Mouse (Mus musculus): ENCODE results near the gene Pfkm.

DNA sequence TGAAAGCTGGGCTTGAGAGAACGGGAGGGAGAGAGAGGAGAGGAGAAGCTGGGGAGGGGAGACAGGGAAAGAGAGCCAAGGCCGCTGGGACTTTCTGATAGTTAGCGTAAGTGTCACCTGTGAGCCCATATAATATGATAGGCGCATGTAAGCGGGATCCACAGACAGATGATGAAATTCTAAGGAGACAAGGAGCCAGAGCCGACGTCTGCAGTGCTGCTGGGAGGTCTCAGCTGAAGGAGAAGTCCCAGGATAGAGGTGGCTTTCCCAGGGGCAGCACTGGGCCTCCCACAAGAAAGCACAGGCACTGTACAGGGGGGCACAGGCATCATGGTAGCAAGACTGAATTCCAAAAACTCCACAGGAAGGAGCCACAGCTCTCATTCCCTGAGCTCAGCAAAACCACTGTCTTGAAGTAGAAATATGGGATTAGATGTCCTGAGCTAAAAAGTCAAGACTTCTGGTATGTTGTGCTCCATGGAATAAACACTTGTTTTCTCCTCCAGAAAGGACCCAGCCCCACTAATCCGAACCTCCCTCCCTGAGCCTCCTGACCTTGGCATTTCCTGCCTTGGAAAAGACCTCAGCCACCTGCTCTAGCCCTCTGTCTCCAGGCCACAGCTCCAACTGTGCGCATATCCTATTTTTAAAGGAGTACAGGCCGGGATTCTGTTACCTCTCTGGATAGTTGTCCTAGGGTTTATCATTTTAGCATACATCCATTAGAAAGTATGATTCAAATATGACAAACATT, 21.9 kb downstream of the Pfkm start:
- no peak for TF ChIP-seq CTCF (IDR thresholded peaks at IDR 0.05; ENCODE audit: borderline replicate concordance, insufficient read depth, low read depth, low read length)
- no peak for TF ChIP-seq POLR2A (IDR thresholded peaks at IDR 0.05; ENCODE audit: borderline replicate concordance, insufficient read depth, low read length)

Measured in cerebellum, adult 2 months (tissue).